Mouse (Mus musculus): Measurements from ENCODE around the gene Gm4450. TPM values are rescaled to one million over a fixed set of nuclear protein-coding genes. Genes with fewer than 3 reads are reported as not detected.
"Not testable (repeated sequence)": the region's sequence is repeated elsewhere in the genome, so short reads cannot be mapped to it uniquely, and the experiment has no call there.

The Gm4450 gene
- polyA plus RNA-seq, 1 experiment: not detected

DNA sequence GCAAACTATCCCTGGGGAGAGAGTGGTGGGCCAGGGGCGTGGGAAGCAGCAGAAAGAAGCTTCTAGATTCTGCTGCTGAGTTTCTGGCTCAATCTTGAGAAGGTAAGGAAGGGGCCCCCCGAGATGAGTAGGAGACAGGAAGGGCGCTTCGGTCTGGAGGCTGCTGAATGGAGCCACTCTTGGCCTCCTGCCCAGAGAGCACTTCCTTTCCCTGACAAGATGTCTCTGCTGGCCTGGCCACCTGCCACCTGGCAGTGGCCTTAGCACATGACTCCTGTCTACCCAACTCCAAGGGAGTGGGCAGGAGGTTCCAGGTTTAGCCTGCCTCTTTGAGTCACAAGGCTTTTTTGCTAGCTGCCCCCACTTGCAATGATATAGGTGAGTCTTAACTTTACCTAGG lies 39.6 kb downstream of the Gm4450 start:
- no peaks in the 10 kb centered on the region for H3K36me3 ChIP-seq (ENCODE audit: control insufficient read depth, insufficient read depth, low read length, poor library complexity, severe bottlenecking)
- no peak overlapping the region for H3K9ac ChIP-seq (ENCODE audit: low read depth, poor library complexity, severe bottlenecking)
- no peak for TF ChIP-seq POLR2A (IDR thresholded peaks at IDR 0.05; ENCODE audit: insufficient read depth, low read length)
- no peak for TF ChIP-seq EP300 (IDR thresholded peaks at IDR 0.05; ENCODE audit: insufficient read depth, low read depth, low read length)
- TF ChIP-seq CTCF (IDR thresholded peaks at IDR 0.05; ENCODE audit: low read depth, low read length): no peak
- no peak overlapping the region for H3K4me3 ChIP-seq (ENCODE audit: low read depth, low read length)
- H3K4me1 ChIP-seq (ENCODE audit: control insufficient read depth, insufficient read depth, low read length): no peaks in the 10 kb centered on the region
- H3K9me3 ChIP-seq (replicated peaks; ENCODE audit: control insufficient read depth, insufficient read depth, low read length, poor library complexity, severe bottlenecking): no peaks in the 10 kb centered on the region
- no peaks in the 10 kb centered on the region for H3K27me3 ChIP-seq (ENCODE audit: control insufficient read depth, insufficient read depth, low read length, poor library complexity, severe bottlenecking)
- H3K27ac ChIP-seq (ENCODE audit: insufficient read depth, low read length): no peak overlapping the region

DNA sequence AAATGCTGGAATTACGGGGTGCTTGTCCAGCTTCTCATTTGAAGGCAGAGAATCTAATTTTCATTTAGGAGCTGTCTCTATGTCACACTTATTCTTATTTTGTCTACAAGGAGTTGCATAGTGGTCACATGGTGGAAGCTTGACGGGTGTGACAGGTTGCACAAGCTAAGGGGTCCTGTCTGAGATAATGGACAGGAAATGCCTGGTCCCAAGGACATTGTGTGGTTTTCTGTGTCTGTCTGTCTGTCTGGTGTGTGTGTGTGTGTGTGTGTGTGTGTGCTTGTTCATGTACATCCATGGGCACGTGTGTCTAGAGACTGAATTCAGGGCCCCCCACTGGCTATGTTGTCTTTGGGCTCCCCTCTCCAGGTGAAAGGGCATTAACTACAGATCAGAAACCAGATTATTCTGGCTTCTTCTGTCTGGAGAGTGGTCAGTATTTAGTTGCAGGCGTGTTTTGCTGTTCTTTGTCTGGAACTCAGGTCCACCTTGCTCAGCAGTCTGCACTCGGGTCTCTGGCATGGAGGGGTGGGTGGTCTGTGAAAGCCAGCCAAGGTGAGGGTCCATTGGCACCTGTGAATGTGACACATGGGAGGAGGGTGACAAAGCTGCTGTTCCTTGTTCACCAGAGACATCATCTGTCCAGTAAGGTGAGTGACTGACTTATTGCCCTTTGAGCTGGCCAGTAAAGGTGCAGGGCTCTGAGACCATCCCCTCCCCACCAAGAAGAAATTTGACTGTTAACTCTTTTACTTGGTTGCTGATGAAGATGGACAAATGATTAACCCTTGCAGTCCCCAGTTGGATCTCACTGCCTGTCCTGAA lies 40.3 kb downstream of the Gm4450 start:
- no peak overlapping the region for H3K9ac ChIP-seq (ENCODE audit: low read depth, poor library complexity, severe bottlenecking)
- TF ChIP-seq POLR2A (IDR thresholded peaks at IDR 0.05; ENCODE audit: insufficient read depth, low read length) (no peak), CTCF (IDR thresholded peaks at IDR 0.05; ENCODE audit: low read depth, low read length) (no peak), EP300 (IDR thresholded peaks at IDR 0.05; ENCODE audit: insufficient read depth, low read depth, low read length) (no peak)
- H3K4me3 ChIP-seq (ENCODE audit: low read depth, low read length): no peak overlapping the region
- no peak overlapping the region for H3K27ac ChIP-seq (ENCODE audit: insufficient read depth, low read length)
- H3K36me3 ChIP-seq (ENCODE audit: control insufficient read depth, insufficient read depth, low read length, poor library complexity, severe bottlenecking): no peaks in the 10 kb centered on the region
- no peaks in the 10 kb centered on the region for H3K4me1 ChIP-seq (ENCODE audit: control insufficient read depth, insufficient read depth, low read length)
- no peaks in the 10 kb centered on the region for H3K9me3 ChIP-seq (replicated peaks; ENCODE audit: control insufficient read depth, insufficient read depth, low read length, poor library complexity, severe bottlenecking)
- H3K27me3 ChIP-seq (ENCODE audit: control insufficient read depth, insufficient read depth, low read length, poor library complexity, severe bottlenecking): no peaks in the 10 kb centered on the region

DNA sequence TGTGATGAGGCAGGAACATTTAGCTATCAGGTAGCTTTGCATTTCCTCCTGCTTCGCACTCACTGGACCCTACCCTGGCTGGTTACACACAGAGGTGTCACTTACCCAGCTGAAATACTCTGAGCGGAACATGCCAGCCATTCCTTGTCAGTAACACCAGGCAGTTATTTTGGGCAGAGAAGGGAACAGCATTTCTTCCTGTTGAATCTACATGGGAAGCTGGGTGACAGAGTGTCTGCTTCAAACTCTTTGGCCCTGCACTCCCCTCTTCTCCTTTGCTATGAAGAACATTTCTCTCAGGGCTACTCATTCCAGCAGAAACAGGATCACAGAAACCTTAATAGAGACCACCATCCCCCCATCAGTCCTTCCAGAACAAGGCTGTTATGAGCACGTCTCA lies 42.6 kb downstream of the Gm4450 start:
- H3K36me3 ChIP-seq (ENCODE audit: control insufficient read depth, insufficient read depth, low read length, poor library complexity, severe bottlenecking): no peaks in the 10 kb centered on the region
- no peak overlapping the region for H3K27ac ChIP-seq (ENCODE audit: insufficient read depth, low read length)
- no peaks in the 10 kb centered on the region for H3K9me3 ChIP-seq (replicated peaks; ENCODE audit: control insufficient read depth, insufficient read depth, low read length, poor library complexity, severe bottlenecking)
- no peaks in the 10 kb centered on the region for H3K4me1 ChIP-seq (ENCODE audit: control insufficient read depth, insufficient read depth, low read length)
- H3K9ac ChIP-seq (ENCODE audit: low read depth, poor library complexity, severe bottlenecking): no peak overlapping the region
- H3K4me3 ChIP-seq (ENCODE audit: low read depth, low read length): no peak overlapping the region
- TF ChIP-seq POLR2A (IDR thresholded peaks at IDR 0.05; ENCODE audit: insufficient read depth, low read length) (no peak), EP300 (IDR thresholded peaks at IDR 0.05; ENCODE audit: insufficient read depth, low read depth, low read length) (no peak), CTCF (IDR thresholded peaks at IDR 0.05; ENCODE audit: low read depth, low read length) (no peak)
- no peaks in the 10 kb centered on the region for H3K27me3 ChIP-seq (ENCODE audit: control insufficient read depth, insufficient read depth, low read length, poor library complexity, severe bottlenecking)

DNA sequence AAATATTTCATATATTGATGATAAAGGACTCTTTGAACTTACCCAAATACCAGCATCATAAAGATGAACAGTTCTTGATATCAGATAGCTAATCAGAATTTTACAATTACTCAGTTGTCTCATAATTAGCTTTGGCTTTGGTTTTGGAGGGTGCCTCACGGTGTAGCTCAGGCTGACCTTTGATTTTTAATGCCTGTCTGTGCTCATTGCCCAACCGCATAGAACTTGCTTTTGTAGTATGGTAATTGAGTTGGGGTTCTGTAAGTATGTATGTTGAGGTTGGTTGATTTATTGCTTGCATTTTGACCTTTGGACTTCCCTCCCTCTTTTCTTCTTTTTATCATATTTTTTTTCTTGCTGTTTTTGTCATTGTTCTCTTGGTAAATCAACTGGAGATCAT lies 43.2 kb downstream of the Gm4450 start:
- Histone ChIP-seq H3K27ac (ENCODE audit: insufficient read depth, low read length) (no peak overlapping the region), H3K4me3 (ENCODE audit: low read depth, low read length) (no peak overlapping the region), H3K27me3 (ENCODE audit: control insufficient read depth, insufficient read depth, low read length, poor library complexity, severe bottlenecking) (no peaks in the 10 kb centered on the region), H3K4me1 (ENCODE audit: control insufficient read depth, insufficient read depth, low read length) (no peaks in the 10 kb centered on the region), H3K36me3 (ENCODE audit: control insufficient read depth, insufficient read depth, low read length, poor library complexity, severe bottlenecking) (no peaks in the 10 kb centered on the region), H3K9ac (ENCODE audit: low read depth, poor library complexity, severe bottlenecking) (no peak overlapping the region), H3K9me3 (replicated peaks; ENCODE audit: control insufficient read depth, insufficient read depth, low read length, poor library complexity, severe bottlenecking) (no peaks in the 10 kb centered on the region)
- TF ChIP-seq EP300 (IDR thresholded peaks at IDR 0.05; ENCODE audit: insufficient read depth, low read depth, low read length) (no peak), POLR2A (IDR thresholded peaks at IDR 0.05; ENCODE audit: insufficient read depth, low read length) (no peak), CTCF (IDR thresholded peaks at IDR 0.05; ENCODE audit: low read depth, low read length) (no peak)

DNA sequence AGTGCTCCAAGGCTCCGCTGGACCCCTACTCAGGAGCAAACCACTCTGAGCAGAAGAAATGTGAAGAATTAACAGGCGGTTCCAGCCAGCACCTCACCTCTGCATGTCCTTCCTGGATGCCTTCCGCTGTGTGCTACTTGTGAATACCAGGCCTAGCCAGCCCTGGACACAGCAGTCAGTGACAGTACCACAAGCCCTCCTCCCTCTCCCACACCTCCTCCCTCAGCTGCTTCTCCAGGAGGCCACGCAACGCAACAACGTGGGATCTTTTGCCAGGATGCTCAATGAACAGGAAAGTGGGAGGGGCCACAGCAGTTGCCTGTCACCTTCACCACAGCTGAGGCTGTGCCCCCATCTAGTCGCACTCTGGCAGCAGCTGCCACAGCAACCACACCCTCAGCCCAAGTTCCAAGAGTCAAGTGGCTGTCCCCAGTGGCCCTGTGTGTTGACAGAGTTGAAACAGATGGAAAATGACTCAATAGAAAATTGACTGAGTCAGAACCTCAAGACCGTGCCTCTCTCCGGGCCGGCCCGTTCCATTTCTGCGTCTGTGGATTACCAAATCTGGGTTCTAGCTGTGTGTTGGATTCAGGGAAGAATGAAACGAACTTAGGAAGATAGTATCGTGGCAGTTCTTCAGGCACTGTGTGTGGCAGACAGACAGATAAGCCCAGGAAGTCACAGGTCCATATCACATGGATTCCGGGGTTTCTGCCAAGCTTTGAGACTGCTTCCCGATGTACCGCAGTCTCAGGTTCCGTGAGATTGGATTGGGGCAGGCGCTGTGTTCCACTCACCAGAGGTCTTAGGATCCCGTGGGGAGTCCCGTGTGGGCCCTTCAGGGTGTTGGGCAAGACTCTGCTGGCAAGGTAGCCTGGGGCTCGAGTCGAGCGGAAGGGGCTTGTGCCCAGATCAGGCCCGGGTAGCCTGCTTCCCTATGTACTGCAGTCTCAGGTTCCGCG lies 46.0 kb downstream of the Gm4450 start:
- not testable (repeated sequence) for H3K4me3 ChIP-seq (ENCODE audit: low read depth, low read length); H3K27me3 ChIP-seq (ENCODE audit: control insufficient read depth, insufficient read depth, low read length, poor library complexity, severe bottlenecking); H3K4me1 ChIP-seq (ENCODE audit: control insufficient read depth, insufficient read depth, low read length); H3K9ac ChIP-seq (ENCODE audit: low read depth, poor library complexity, severe bottlenecking); H3K27ac ChIP-seq (ENCODE audit: insufficient read depth, low read length); H3K36me3 ChIP-seq (ENCODE audit: control insufficient read depth, insufficient read depth, low read length, poor library complexity, severe bottlenecking); H3K9me3 ChIP-seq (replicated peaks; ENCODE audit: control insufficient read depth, insufficient read depth, low read length, poor library complexity, severe bottlenecking)

DNA sequence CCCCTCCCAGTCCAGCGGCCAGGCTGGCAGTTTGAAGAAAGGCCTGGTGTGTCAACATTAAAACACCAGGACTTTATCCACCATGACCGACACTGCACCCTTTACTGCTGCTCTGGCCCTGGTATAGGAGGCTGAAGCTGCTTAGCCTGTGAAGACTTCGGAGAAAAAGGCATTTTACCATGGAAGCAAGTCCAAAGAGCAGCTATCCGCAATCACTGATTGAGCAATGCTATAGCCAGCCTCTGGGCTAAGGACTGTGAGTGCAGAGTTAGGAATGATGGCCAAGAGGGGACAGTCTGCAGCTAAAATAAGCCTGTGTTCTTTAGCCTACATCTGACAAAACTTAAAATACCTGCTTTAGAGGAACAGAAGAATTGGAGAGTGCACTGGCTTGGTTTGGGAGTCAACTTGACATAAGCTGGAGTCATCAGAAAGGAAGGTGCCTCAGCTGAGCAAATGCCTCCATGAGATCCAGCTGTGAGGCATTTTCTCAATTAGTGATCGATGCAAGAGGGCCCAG lies 49.6 kb downstream of the Gm4450 start:
- not testable (repeated sequence) for H3K4me1 ChIP-seq (ENCODE audit: control insufficient read depth, insufficient read depth, low read length); H3K27ac ChIP-seq (ENCODE audit: insufficient read depth, low read length); H3K9ac ChIP-seq (ENCODE audit: low read depth, poor library complexity, severe bottlenecking); H3K9me3 ChIP-seq (replicated peaks; ENCODE audit: control insufficient read depth, insufficient read depth, low read length, poor library complexity, severe bottlenecking); H3K27me3 ChIP-seq (ENCODE audit: control insufficient read depth, insufficient read depth, low read length, poor library complexity, severe bottlenecking); H3K4me3 ChIP-seq (ENCODE audit: low read depth, low read length); H3K36me3 ChIP-seq (ENCODE audit: control insufficient read depth, insufficient read depth, low read length, poor library complexity, severe bottlenecking)
